Mouse (Mus musculus): ENCODE data around the gene Jak1.

Gene Jak1

DNA sequence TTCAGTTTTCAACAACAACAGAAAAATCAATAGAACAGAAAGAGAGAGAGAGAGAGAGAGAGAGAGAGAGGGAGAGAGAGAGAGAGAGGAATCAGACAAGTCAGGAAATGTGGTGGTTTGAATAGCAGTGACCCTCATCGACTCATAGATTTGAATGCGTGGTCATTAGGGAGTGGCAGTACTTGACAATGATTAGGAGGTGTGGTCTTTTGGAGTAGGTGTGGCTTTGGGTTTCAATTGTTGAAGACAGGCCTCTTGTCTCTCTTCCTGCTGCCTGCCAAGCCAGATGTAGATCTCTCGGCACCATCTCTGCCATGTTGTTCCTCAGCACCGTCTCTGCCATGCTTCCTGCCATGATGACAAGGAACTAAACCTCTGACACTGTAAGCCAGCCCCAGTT lies 121.2 kb downstream of the Jak1 start:
- DNase-seq, result no peak

DNA sequence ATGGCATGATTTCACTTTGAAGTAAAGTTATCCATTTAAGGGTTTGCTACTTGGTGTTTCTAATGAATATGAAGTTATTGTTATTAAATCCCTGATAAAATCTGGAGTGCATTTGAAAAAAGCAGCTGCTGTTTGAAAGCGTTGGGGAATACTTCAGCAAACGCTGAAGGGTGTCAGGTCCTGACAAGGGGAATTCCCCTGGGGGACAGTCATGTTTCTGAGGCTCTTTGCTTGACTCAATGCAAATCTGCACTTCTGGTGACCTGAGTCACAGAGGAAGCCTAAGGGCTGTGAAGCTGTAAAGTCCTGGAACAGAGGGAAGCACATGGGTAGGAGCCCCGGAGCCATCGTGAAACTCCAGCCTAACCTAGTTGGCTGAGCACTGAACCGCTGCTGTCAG lies 123.3 kb downstream of the Jak1 start:
- DNase-seq, result no peak

DNA sequence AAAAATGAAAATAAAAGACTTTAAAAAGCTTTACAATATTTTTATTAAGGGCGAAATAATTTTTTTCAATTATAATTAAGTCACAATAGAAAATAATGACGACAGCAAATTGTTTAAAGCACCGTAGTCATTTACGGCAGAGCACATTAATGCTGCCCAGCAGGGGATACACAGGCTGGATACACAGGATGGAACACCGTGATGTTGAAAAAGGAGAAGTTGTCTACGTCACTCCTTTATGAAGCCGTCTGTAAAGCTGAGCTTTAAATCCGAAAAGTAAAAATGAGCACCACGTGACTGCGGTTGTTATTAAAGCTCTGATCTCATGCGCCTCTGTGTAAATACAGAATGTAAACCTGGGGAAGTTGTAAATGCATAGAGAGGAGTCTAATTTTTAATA lies 127.1 kb downstream of the Jak1 start:
- DNase-seq, result no peak

DNA sequence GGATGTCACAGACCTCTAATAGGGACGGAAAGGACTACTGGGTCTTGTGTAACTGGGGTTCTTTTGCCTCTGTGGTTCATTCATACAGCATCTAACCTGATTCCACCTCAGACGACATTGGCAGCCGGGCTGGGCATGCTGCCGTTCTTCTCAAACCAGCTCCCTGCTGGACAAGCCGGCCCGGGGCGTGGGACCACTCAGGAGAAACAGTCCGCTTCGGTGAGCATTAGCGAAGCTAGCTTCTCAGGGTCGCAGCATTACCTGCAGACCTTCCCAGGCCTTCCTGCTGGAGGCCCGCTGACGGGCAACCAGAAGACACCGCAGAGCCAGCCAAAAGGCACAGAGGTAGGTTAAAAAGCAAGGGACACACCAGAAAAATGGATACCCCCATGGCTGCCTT lies 129.2 kb downstream of the Jak1 start:
- peak; percentile 34 to 51 for DNase-seq

DNA sequence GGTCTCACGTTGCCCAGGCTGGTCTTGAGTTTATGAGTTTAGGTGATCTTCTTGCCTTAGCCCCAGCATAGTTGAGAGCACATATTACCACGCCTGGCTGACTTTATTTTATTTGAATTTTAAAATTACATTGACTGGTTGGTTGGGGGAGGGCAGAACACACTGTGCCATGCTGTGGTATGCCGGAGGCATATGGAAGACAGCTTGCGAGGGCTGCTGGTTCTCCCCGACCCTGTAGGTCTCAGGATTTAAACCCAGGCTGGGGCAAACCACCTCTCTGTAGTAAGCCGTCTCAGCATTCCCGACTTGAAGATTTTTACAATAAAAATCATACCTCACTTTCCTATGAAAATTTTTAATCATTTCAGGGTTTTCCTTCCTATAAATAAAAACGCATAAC lies 130.1 kb downstream of the Jak1 start:
- peak in 1 of 2 experiments; percentile 26 for DNase-seq

DNA sequence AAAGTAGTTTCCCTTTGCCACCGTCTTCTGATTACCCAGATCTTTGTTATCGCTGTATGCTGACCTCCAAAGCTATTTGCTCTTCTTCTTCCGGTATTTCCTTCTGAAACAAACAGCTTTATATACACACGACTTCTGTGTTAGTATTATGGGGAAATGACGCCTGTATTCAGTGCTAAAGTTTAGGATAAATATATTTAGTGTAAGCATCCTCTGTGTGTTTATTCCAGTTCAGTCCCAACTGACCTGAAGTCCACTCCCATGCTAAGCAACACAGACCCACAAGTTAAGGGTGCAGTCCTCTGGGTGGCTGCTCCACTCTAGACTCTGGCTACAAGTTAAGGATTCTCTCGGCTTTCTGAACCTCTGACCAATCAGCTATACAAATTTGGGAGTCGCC lies 144.1 kb downstream of the Jak1 start:
- DNase-seq, result no peak

DNA sequence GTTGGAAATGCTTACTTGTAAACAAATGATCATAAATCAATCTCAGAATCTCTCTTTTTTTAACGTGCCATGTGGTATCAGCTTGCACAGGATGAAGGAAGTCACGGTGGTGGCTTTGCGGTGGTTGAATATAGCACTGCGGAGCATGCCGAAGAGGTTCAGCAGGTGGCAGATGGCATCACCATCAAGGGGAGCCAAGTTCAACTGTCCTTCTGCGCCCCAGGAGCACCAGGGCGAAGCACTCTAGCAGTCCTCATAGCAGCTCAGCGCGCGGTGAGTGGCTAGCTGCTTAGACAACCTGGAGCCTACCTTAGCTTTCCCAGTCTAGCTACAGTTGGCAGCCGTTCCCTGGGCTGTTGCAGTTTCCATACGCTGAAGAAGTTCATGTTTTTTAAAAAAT lies 158.0 kb downstream of the Jak1 start:
- DNase-seq, result peak; percentile 24 to 43
